Mouse (Mus musculus): ENCODE results near the gene Rbfox1. TPM values are rescaled to one million over a fixed set of nuclear protein-coding genes. Genes with fewer than 3 reads are reported as not detected.

Gene Rbfox1
- polyA plus RNA-seq, 1 experiment from 2014 or later = 52.1 TPM

GRCm38 (mm10) chr16:6100421-6100877 is 215.3 kb downstream of the Rbfox1 start:
- H3K4me1 ChIP-seq = peaks cover 13% of the 10 kb centered on the region
- no peak for ATAC-seq
- 84% methylated on average over 5 of the region's 5 CpGs for WGBS
- no peaks in the 10 kb centered on the region for H3K9me3 ChIP-seq (replicated peaks)
- H3K9ac ChIP-seq = no peak overlapping the region
- H3K4me3 ChIP-seq = no peak overlapping the region
- no peaks in the 10 kb centered on the region for H3K36me3 ChIP-seq (ENCODE audit: poor library complexity, severe bottlenecking)
- no peak overlapping the region for H3K27ac ChIP-seq
- no peaks in the 10 kb centered on the region for H3K27me3 ChIP-seq
- H3K4me2 ChIP-seq = no peak overlapping the region

DNA sequence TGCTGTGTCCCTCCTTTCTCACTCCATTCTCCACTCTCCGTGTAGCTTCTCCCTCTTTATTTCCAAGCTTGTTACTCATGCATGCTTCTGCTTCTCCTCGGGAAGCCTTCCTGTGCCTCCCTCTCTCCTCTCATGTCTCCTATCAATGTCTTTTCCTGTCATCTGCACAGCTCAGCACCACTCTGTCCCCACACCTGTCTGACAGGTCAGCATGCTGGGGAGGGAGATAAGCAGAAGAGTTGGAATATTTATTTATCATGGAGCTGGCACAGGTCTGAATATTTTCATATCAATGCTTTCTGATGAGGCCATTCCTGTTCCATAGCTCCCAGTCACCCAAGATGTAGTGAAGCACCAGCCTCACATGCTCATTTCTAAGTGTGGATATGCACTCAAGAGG is 218.6 kb downstream of the Rbfox1 start:
- no peak overlapping the region for H3K9ac ChIP-seq
- no peaks in the 10 kb centered on the region for H3K36me3 ChIP-seq (ENCODE audit: poor library complexity, severe bottlenecking)
- 82% methylated on average over 2 of the region's 2 CpGs for WGBS
- no peak overlapping the region for H3K27ac ChIP-seq
- H3K4me2 ChIP-seq = no peak overlapping the region
- ATAC-seq = no peak
- no peaks in the 10 kb centered on the region for H3K27me3 ChIP-seq
- no peaks in the 10 kb centered on the region for H3K9me3 ChIP-seq (replicated peaks)
- no peak overlapping the region for H3K4me3 ChIP-seq
- H3K4me1 ChIP-seq = no peaks in the 10 kb centered on the region

DNA sequence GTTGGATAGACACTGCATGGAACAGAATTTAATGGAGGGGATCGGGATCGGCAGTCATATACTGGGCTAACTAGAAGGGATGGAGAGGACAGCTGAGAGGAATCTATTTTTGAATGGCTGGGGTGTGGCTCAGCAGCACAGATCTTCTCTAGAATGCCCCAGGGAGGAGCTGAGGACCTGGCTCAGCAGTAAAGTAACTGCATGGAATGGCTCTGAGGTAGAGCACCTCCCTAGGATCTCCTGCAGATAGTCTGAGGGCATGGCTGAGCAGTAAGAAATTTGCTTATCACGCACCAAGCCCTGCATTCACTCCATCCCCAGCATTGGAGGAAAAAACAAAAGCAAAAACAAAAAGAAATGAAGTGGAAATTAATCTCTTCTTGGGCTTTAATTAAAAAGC is 225.0 kb downstream of the Rbfox1 start:
- Histone ChIP-seq H3K27me3 (no peaks in the 10 kb centered on the region), H3K9me3 (replicated peaks) (no peaks in the 10 kb centered on the region), H3K4me2 (no peak overlapping the region), H3K9ac (no peak overlapping the region), H3K4me3 (no peak overlapping the region), H3K36me3 (ENCODE audit: poor library complexity, severe bottlenecking) (no peaks in the 10 kb centered on the region), H3K4me1 (peaks cover 12% of the 10 kb centered on the region), H3K27ac (no peak overlapping the region)
- no peak for ATAC-seq
- 97% methylated on average over 3 of the region's 3 CpGs for WGBS

DNA sequence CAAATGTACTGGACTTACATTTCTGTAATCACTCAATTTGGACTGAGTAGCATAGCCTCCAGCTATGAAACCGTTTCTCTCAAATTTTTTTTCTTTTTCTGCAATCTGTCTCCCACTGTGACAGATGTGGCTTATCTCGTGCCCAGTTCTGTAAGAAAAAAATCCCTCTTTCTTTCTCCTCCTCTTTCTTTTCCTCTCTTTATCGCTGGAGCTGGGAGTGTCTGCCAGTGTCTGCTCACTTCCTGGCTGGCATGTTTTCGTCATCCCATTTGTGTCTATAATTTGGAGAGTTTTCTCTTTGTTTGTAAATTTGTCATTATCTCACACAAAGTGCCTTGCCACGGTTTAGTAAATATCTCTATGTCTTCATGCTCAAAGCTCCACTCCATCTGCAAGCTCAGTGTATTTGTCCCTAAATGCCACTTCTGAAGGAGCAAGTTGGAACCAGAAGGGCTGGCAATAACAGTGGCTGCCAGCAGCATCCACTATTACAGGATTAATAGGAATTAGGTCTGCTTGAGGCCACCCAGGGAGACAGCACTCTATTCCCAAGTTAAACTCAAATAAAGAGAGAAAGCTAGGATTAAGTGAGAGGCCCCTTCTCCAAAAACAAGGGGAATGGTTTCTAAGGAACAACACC is 228.8 kb downstream of the Rbfox1 start:
- peak; percentile 65; the same call in 1 of the 2 replicates for ATAC-seq
- H3K36me3 ChIP-seq (ENCODE audit: poor library complexity, severe bottlenecking) = no peaks in the 10 kb centered on the region
- 29% methylated on average over 5 of the region's 5 CpGs for WGBS
- no peak overlapping the region for H3K4me2 ChIP-seq
- H3K9ac ChIP-seq = no peak overlapping the region
- no peak overlapping the region for H3K4me3 ChIP-seq
- H3K27ac ChIP-seq = peak overlapping the region; percentile 57; the same call in 1 of the 2 replicates
- no peaks in the 10 kb centered on the region for H3K27me3 ChIP-seq
- no peaks in the 10 kb centered on the region for H3K9me3 ChIP-seq (replicated peaks)
- H3K4me1 ChIP-seq = peaks cover 12% of the 10 kb centered on the region

- Histone ChIP-seq H3K27ac (no peak overlapping the region), H3K4me1 (no peaks in the 10 kb centered on the region), H3K9ac (no peak overlapping the region), H3K27me3 (no peaks in the 10 kb centered on the region), H3K4me2 (no peak overlapping the region), H3K4me3 (no peak overlapping the region), H3K36me3 (ENCODE audit: poor library complexity, severe bottlenecking) (no peaks in the 10 kb centered on the region), H3K9me3 (replicated peaks) (0 out of 2 replicates have a peak, but pooled peaks cover 4% of the 10 kb centered on the region)
- WGBS = 58% methylated on average over 1 of the region's 1 CpGs
- ATAC-seq = no peak
These were observed 234.3 kb downstream of the Rbfox1 start for GRCm38 (mm10) chr16:6119472-6119871.

- 95% methylated on average over 4 of the region's 4 CpGs for WGBS
- ATAC-seq = no peak
These were observed 236.1 kb downstream of the Rbfox1 start for GRCm38 (mm10) chr16:6121232-6121631.

DNA sequence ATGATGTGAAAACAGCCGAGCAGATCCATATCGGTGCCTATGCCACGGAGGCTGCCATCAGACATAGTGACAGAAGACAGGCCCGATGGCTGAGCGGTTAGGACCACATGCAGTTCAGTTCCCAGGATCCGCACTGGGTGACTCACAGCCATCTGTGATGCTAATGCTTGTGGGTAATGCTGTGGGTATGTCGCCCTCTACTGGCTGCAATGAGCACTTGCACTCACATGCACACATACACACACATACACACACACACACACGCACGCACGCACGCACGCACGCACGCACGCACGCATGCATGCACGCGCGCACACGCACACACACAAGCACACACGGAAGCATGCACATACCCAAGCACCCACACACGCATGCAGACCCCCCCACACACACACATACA is 237.7 kb downstream of the Rbfox1 start:
- Histone ChIP-seq H3K9ac (no peak overlapping the region), H3K27ac (no peak overlapping the region), H3K27me3 (no peaks in the 10 kb centered on the region), H3K4me2 (no peak overlapping the region), H3K36me3 (ENCODE audit: poor library complexity, severe bottlenecking) (no peaks in the 10 kb centered on the region), H3K4me3 (no peak overlapping the region), H3K9me3 (replicated peaks) (0 out of 2 replicates have a peak, but pooled peaks cover 4% of the 10 kb centered on the region), H3K4me1 (no peaks in the 10 kb centered on the region)
- ATAC-seq = no peak
- WGBS = 97% methylated on average over 21 of the region's 22 CpGs

More at GRCm38 (mm10) chr16:6121232-6121631, 236.1 kb downstream of the Rbfox1 start:
- Histone ChIP-seq H3K9ac (no peak overlapping the region), H3K27me3 (no peaks in the 10 kb centered on the region), H3K4me3 (no peak overlapping the region), H3K36me3 (ENCODE audit: poor library complexity, severe bottlenecking) (no peaks in the 10 kb centered on the region), H3K9me3 (replicated peaks) (0 out of 2 replicates have a peak, but pooled peaks cover 4% of the 10 kb centered on the region), H3K4me1 (no peaks in the 10 kb centered on the region), H3K27ac (no peak overlapping the region), H3K4me2 (no peak overlapping the region)

DNA sequence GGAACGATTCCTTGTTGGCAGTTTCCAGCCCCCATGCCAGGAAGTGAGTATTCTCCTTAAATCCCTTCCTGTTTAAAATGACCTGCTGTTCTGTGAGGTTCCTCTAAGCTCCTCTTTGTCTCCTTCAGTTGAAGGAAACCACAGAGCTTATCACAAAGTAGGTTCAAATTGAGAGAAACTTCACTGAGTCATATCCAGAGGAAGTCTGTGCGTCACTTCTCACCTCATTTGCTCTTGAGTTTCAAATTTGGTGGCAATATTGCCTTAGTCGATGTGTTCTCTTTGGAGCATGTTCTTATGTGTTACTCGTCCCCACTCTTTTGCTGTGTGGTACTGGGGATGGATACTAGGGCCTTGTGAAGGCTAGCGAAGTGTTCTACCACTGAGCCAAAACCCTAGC is 243.2 kb downstream of the Rbfox1 start:
- Histone ChIP-seq H3K27ac (no peak overlapping the region), H3K4me3 (no peak overlapping the region), H3K4me1 (0 out of 2 replicates have a peak, but pooled peaks cover 3% of the 10 kb centered on the region), H3K9me3 (replicated peaks) (no peaks in the 10 kb centered on the region), H3K27me3 (no peaks in the 10 kb centered on the region), H3K36me3 (ENCODE audit: poor library complexity, severe bottlenecking) (no peaks in the 10 kb centered on the region), H3K9ac (no peak overlapping the region), H3K4me2 (no peak overlapping the region)
- ATAC-seq = no peak
- 82% methylated on average over 5 of the region's 5 CpGs for WGBS

GRCm38 (mm10) chr16:6135016-6135415 is 249.9 kb downstream of the Rbfox1 start:
- H3K9ac ChIP-seq = no peak overlapping the region
- H3K4me2 ChIP-seq = no peak overlapping the region
- no peaks in the 10 kb centered on the region for H3K27me3 ChIP-seq
- ATAC-seq = no peak
- no peaks in the 10 kb centered on the region for H3K9me3 ChIP-seq (replicated peaks)
- 0 out of 2 replicates have a peak, but pooled peaks cover 3% of the 10 kb centered on the region for H3K4me1 ChIP-seq
- no peaks in the 10 kb centered on the region for H3K36me3 ChIP-seq (ENCODE audit: poor library complexity, severe bottlenecking)
- H3K4me3 ChIP-seq = no peak overlapping the region
- WGBS = 72% methylated on average over 7 of the region's 7 CpGs
- no peak overlapping the region for H3K27ac ChIP-seq

DNA sequence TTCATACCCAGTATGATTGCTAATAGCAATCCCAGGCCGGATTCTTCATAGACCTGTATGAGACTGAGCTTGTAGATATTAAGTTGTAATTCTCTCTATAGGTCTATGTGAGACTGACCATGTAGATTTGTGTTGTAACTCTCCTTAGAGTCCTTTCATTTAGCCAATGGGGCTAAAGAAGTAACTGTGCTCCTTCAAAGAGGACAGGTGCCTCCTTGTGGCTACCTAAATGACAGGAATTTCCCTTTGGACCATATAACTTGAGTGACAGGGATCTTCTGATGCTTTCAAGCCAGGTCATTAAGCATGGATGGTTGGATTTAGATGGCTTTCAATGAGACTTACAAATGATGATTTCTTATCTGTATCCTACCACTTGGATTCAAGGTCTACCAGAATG is 254.3 kb downstream of the Rbfox1 start:
- 80% methylated on average over 1 of the region's 1 CpGs for WGBS
- no peak overlapping the region for H3K27ac ChIP-seq
- H3K36me3 ChIP-seq (ENCODE audit: poor library complexity, severe bottlenecking) = no peaks in the 10 kb centered on the region
- H3K9me3 ChIP-seq (replicated peaks) = no peaks in the 10 kb centered on the region
- no peaks in the 10 kb centered on the region for H3K27me3 ChIP-seq
- ATAC-seq = no peak
- no peak overlapping the region for H3K4me2 ChIP-seq
- H3K9ac ChIP-seq = no peak overlapping the region
- H3K4me3 ChIP-seq = no peak overlapping the region
- H3K4me1 ChIP-seq = no peaks in the 10 kb centered on the region

- H3K9ac ChIP-seq = no peak overlapping the region
- no peak overlapping the region for H3K4me2 ChIP-seq
- no peaks in the 10 kb centered on the region for H3K9me3 ChIP-seq (replicated peaks)
- H3K27ac ChIP-seq = no peak overlapping the region
- H3K27me3 ChIP-seq = no peaks in the 10 kb centered on the region
- ATAC-seq = no peak
- H3K36me3 ChIP-seq (ENCODE audit: poor library complexity, severe bottlenecking) = no peaks in the 10 kb centered on the region
- H3K4me1 ChIP-seq = peaks cover 5% of the 10 kb centered on the region
- H3K4me3 ChIP-seq = no peak overlapping the region
- 71% methylated on average over 7 of the region's 7 CpGs for WGBS
These were observed 262.8 kb downstream of the Rbfox1 start for GRCm38 (mm10) chr16:6147957-6148356.

GRCm38 (mm10) chr16:6149345-6149744 is 264.2 kb downstream of the Rbfox1 start:
- Histone ChIP-seq H3K9me3 (replicated peaks) (no peaks in the 10 kb centered on the region), H3K4me1 (peaks cover 5% of the 10 kb centered on the region), H3K4me2 (no peak overlapping the region), H3K27ac (no peak overlapping the region), H3K4me3 (no peak overlapping the region), H3K36me3 (ENCODE audit: poor library complexity, severe bottlenecking) (no peaks in the 10 kb centered on the region), H3K27me3 (no peaks in the 10 kb centered on the region), H3K9ac (no peak overlapping the region)
- no peak for ATAC-seq
- WGBS = 80% methylated on average over 4 of the region's 4 CpGs

DNA sequence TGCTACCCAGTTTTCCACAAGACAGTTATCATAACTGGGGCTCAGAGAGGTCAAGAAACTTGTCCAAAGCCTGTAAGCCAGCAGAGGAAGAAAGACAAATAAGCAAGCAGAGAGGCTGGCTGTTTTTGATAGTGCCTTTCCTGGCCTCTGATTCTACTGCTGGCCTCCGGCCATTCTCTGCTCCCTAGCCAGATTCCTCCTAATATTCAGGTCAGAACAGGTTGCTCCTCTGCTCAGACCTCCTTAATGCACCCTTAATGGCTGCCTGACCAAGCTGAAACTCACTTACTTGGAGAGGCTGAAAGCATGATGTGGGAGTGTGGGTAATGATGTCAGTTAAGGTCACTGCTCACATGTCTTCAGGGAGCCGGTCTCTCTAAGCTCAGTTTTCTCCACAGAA is 270.4 kb downstream of the Rbfox1 start:
- 87% methylated on average over 2 of the region's 2 CpGs for WGBS
- Histone ChIP-seq H3K36me3 (ENCODE audit: poor library complexity, severe bottlenecking) (no peaks in the 10 kb centered on the region), H3K9ac (no peak overlapping the region), H3K27me3 (no peaks in the 10 kb centered on the region), H3K27ac (no peak overlapping the region), H3K4me3 (no peak overlapping the region), H3K4me2 (no peak overlapping the region), H3K4me1 (no peaks in the 10 kb centered on the region), H3K9me3 (replicated peaks) (no peaks in the 10 kb centered on the region)
- no peak for ATAC-seq

All from forebrain, embryonic 13.5 days (tissue).